Mouse (Mus musculus): ENCODE results near the gene Aacs. TPM values are rescaled to one million over a fixed set of nuclear protein-coding genes. Genes with fewer than 3 reads are reported as not detected.

Aacs gene
- total and polyA plus RNA-seq, 2 experiments from 2014 or later: 4.8 to 13.9 TPM

DNA sequence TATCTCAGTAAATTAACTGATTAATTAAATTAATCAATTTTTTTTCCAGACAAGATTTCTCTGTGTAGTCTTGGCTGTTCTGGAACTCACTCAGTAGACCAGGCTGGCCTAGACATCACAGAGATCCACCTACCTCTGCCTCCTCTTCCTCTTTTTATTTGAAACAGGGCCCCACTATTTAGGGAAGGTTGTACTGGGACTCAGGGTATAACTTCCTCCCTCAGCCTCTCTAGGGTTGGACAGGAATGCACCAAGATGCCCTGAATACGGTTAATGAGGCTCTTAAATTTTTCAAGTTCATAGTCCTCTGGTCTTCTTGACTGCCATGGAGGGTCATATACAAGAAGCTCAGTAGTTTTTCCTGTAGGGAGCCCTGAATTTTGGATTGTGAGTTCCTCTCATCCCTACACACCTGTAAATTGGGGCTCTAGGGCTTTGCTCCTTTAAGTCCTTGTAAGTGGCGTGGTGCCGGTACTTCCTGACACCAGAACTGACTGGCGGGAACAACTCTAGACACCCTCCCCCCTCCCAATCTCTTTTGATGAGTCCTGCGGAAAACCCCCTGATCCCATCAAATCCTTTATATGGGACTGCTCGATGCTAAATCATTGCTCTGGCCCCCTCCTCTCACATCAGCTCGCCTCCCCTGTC is 34.9 kb upstream of the Aacs start:
- WGBS: 9% methylated on average over 7 of the region's 7 CpGs
- TF ChIP-seq CTCF (IDR thresholded peaks at IDR 0.05; ENCODE audit: low read depth) (no peak), EP300 (IDR thresholded peaks at IDR 0.05; ENCODE audit: low read depth) (no peak)
- Histone ChIP-seq H3K9me3 (replicated peaks; ENCODE audit: control insufficient read depth, low read length) (no peaks in the 10 kb centered on the region), H3K4me1 (ENCODE audit: control insufficient read depth, insufficient read depth) (peaks cover 4% of the 10 kb centered on the region; the same call in 1 of the 2 replicates), H3K36me3 (replicated peaks; ENCODE audit: control insufficient read depth, insufficient read depth, low read length) (no peaks in the 10 kb centered on the region), H3K27me3 (ENCODE audit: control insufficient read depth, insufficient read depth, low read length) (no peaks in the 10 kb centered on the region), H3K4me2 (ENCODE audit: low read depth, low read length) (peak overlapping the region; percentile 94), H3K9ac (replicated peaks; ENCODE audit: low read depth, low read length) (peak overlapping the region; percentile 85), H3K4me3 (ENCODE audit: low read depth, low read length) (peak overlapping the region; percentile 96), H3K27ac (ENCODE audit: low read depth) (peak overlapping the region; percentile 92)
- ATAC-seq (ENCODE audit: insufficient read depth, low read depth): no peak
- DNase-seq (ENCODE audit: low spot score): no peak

- H3K4me1 ChIP-seq (ENCODE audit: control insufficient read depth, insufficient read depth): peaks cover 4% of the 10 kb centered on the region; the same call in 1 of the 2 replicates
- H3K36me3 ChIP-seq (replicated peaks; ENCODE audit: control insufficient read depth, insufficient read depth, low read length): no peaks in the 10 kb centered on the region
- H3K9me3 ChIP-seq (replicated peaks; ENCODE audit: control insufficient read depth, low read length): no peaks in the 10 kb centered on the region
- TF ChIP-seq CTCF (IDR thresholded peaks at IDR 0.05; ENCODE audit: low read depth) (no peak), EP300 (IDR thresholded peaks at IDR 0.05; ENCODE audit: low read depth) (no peak)
- DNase-seq (ENCODE audit: low spot score): peak; percentile 60
- WGBS: 1% methylated on average over 63 of the region's 97 CpGs
- H3K27ac ChIP-seq (ENCODE audit: low read depth): peak within 1 kb of the TSS; percentile 92
- H3K9ac ChIP-seq (replicated peaks; ENCODE audit: low read depth, low read length): peak within 1 kb of the TSS; percentile 85
- ATAC-seq (ENCODE audit: insufficient read depth, low read depth): peak; percentile 90
- peak within 1 kb of the TSS; percentile 96 for H3K4me3 ChIP-seq (ENCODE audit: low read depth, low read length)
- no peaks in the 10 kb centered on the region for H3K27me3 ChIP-seq (ENCODE audit: control insufficient read depth, insufficient read depth, low read length)
- peak within 1 kb of the TSS; percentile 94 for H3K4me2 ChIP-seq (ENCODE audit: low read depth, low read length)
These were observed 34.1 kb upstream of the Aacs start, which contains the start of gene Bri3bp for GRCm38 (mm10) chr5:125441234-125442114. Gene Bri3bp (plus strand): TSS chr5:125441568.

DNA sequence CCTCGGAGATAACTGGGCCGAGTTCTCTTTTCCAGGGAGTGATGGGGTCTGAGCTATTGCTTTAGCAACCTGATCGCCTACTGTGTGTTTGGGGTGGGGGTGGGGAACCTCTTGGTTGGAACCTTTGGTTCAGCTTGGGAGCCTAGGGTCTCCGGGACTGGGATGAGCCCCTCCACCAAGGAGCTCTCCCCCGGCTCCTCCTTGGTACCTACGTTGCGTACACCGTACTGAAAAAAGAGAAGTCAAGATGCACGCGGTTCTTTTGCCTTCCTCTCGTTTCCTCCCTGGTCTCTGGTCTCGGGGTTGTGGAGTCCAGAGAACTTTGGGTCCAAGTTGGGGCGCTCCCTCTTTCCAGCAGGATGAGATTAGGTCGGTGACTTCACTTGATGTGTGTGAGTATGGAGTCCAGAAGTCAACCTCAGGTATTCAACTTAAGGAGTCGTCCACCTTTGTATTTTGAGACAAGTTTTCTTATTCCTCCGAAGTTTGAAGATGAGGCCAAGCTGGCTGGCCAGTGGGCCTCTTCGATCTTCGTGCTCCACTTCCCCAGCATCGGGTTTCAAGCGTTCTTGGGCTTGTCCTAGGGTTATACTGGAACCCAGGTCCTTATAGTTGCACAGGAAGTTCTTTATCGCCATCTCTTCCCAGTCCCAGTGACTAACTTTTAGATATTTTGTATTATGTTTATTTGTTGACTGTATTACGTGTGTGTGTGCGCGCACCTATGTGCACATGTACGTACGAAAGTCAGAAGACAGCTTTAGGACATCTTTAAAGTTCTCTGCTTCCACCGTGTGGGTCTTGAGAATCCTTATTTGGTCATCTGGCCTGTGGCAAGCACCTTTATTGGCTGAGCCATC is 33.2 kb upstream of the Aacs start:
- Histone ChIP-seq H3K4me1 (ENCODE audit: control insufficient read depth, insufficient read depth) (peaks cover 4% of the 10 kb centered on the region; the same call in 1 of the 2 replicates), H3K9ac (replicated peaks; ENCODE audit: low read depth, low read length) (peak overlapping the region; percentile 85), H3K27me3 (ENCODE audit: control insufficient read depth, insufficient read depth, low read length) (no peaks in the 10 kb centered on the region), H3K4me3 (ENCODE audit: low read depth, low read length) (peak overlapping the region; percentile 96), H3K36me3 (replicated peaks; ENCODE audit: control insufficient read depth, insufficient read depth, low read length) (no peaks in the 10 kb centered on the region), H3K9me3 (replicated peaks; ENCODE audit: control insufficient read depth, low read length) (no peaks in the 10 kb centered on the region), H3K4me2 (ENCODE audit: low read depth, low read length) (peak overlapping the region; percentile 94), H3K27ac (ENCODE audit: low read depth) (peak overlapping the region; percentile 92)
- WGBS: 22% methylated on average over 27 of the region's 27 CpGs
- DNase-seq (ENCODE audit: low spot score): no peak
- ATAC-seq (ENCODE audit: insufficient read depth, low read depth): peak; percentile 1; the same call in 1 of the 2 replicates
- no peak for TF ChIP-seq EP300 (IDR thresholded peaks at IDR 0.05; ENCODE audit: low read depth)
- no peak for TF ChIP-seq CTCF (IDR thresholded peaks at IDR 0.05; ENCODE audit: low read depth)

- no peak overlapping the region for H3K4me2 ChIP-seq (ENCODE audit: low read depth, low read length)
- no peak overlapping the region for H3K4me3 ChIP-seq (ENCODE audit: low read depth, low read length)
These were observed 32.3 kb upstream of the Aacs start for GRCm38 (mm10) chr5:125443335-125443734.

GRCm38 (mm10) chr5:125443915-125444314 is 31.7 kb upstream of the Aacs start:
- TF ChIP-seq CTCF (IDR thresholded peaks at IDR 0.05; ENCODE audit: low read depth) (no peak), EP300 (IDR thresholded peaks at IDR 0.05; ENCODE audit: low read depth) (no peak)
- WGBS: 72% methylated on average over 3 of the region's 3 CpGs

More at GRCm38 (mm10) chr5:125443335-125443734, 32.3 kb upstream of the Aacs start:
- no peak for ATAC-seq (ENCODE audit: insufficient read depth, low read depth)
- Histone ChIP-seq H3K4me1 (ENCODE audit: control insufficient read depth, insufficient read depth) (peaks cover 8% of the 10 kb centered on the region), H3K27ac (ENCODE audit: low read depth) (no peak overlapping the region), H3K9me3 (replicated peaks; ENCODE audit: control insufficient read depth, low read length) (no peaks in the 10 kb centered on the region), H3K27me3 (ENCODE audit: control insufficient read depth, insufficient read depth, low read length) (no peaks in the 10 kb centered on the region), H3K36me3 (replicated peaks; ENCODE audit: control insufficient read depth, insufficient read depth, low read length) (no peaks in the 10 kb centered on the region), H3K9ac (replicated peaks; ENCODE audit: low read depth, low read length) (no peak overlapping the region)
- 84% methylated on average over 5 of the region's 5 CpGs for WGBS
- no peak for DNase-seq (ENCODE audit: low spot score)
- TF ChIP-seq EP300 (IDR thresholded peaks at IDR 0.05; ENCODE audit: low read depth): no peak
- peak; percentile 31 for TF ChIP-seq CTCF (IDR thresholded peaks at IDR 0.05; ENCODE audit: low read depth)

More at GRCm38 (mm10) chr5:125443915-125444314, 31.7 kb upstream of the Aacs start:
- Histone ChIP-seq H3K9me3 (replicated peaks; ENCODE audit: control insufficient read depth, low read length) (no peaks in the 10 kb centered on the region), H3K4me3 (ENCODE audit: low read depth, low read length) (no peak overlapping the region), H3K9ac (replicated peaks; ENCODE audit: low read depth, low read length) (no peak overlapping the region), H3K4me2 (ENCODE audit: low read depth, low read length) (no peak overlapping the region), H3K27ac (ENCODE audit: low read depth) (no peak overlapping the region), H3K27me3 (ENCODE audit: control insufficient read depth, insufficient read depth, low read length) (no peaks in the 10 kb centered on the region), H3K4me1 (ENCODE audit: control insufficient read depth, insufficient read depth) (peaks cover 10% of the 10 kb centered on the region), H3K36me3 (replicated peaks; ENCODE audit: control insufficient read depth, insufficient read depth, low read length) (no peaks in the 10 kb centered on the region)
- ATAC-seq (ENCODE audit: insufficient read depth, low read depth): no peak
- DNase-seq (ENCODE audit: low spot score): no peak

Measured in heart, postnatal 0 days (tissue).